Comparison of ENCODE assay signal across 8 mouse cellular contexts in the genomic region with DNA sequence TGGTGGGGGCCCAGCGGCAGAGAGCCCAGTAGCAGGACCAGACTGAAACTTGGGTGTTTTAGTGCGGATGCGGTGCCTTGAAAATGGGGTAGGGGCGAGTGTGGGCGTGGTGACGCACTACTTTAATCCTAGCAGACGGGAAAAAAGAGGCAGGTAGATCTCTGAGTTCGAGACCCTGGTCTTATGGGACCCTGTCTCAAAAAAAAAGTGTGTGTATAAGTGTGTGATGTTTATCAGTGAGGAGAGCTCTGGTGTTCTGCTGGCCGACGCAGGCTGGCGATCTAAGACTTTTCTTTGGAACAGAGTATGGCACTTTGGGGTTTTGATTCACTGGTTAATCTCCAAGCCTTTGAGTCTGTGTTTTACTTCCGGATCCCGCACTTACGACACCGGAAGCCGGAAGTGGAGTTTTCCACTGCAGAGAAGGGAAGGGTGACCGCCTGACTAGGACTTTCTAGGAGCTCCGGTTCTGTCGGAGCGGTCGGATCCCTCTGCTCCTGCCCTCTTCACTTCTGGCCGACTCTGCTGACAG. TPM values are rescaled to one million over a fixed set of nuclear protein-coding genes. Genes with fewer than 3 reads are reported as not detected.
DNase-seq lines count a peak whose midpoint lies in the region; ATAC-seq and TF ChIP-seq lines count a peak whose summit lies in the region.

No protein-coding gene starts in this region.

- 22% methylated on average over 22 of the region's 22 CpGs for WGBS in forebrain, embryonic 12.5 days
- 22% methylated on average over 22 of the region's 22 CpGs for WGBS in heart, postnatal 0 days
- 11% methylated on average over 22 of the region's 22 CpGs for WGBS in liver, embryonic 14.5 days (ENCODE audit: insufficient replicate concordance)
- 20% methylated on average over 22 of the region's 22 CpGs for WGBS in neural tube, embryonic 11.5 days
- WGBS in stomach, embryonic 16.5 days = 18% methylated on average over 22 of the region's 22 CpGs

- H3K9me3 ChIP-seq in forebrain, embryonic 12.5 days = no peaks in the 10 kb centered on the region
- H3K9me3 ChIP-seq in heart, postnatal 0 days (replicated peaks; ENCODE audit: control insufficient read depth, low read length) = no peaks in the 10 kb centered on the region
- H3K9me3 ChIP-seq in liver, embryonic 14.5 days (ENCODE audit: control insufficient read depth, low read length) = no peaks in the 10 kb centered on the region
- no peaks in the 10 kb centered on the region for H3K9me3 ChIP-seq in neural tube, embryonic 11.5 days (ENCODE audit: control insufficient read depth, low read length)
- H3K9me3 ChIP-seq in stomach, embryonic 16.5 days (replicated peaks; ENCODE audit: control insufficient read depth, low read length) = no peaks in the 10 kb centered on the region

- no peaks in the 10 kb centered on the region for H3K27me3 ChIP-seq in forebrain, embryonic 12.5 days
- no peaks in the 10 kb centered on the region for H3K27me3 ChIP-seq in heart, postnatal 0 days (ENCODE audit: control insufficient read depth, insufficient read depth, low read length)
- no peaks in the 10 kb centered on the region for H3K27me3 ChIP-seq in liver, embryonic 14.5 days (ENCODE audit: control insufficient read depth, insufficient read depth, low read length)
- H3K27me3 ChIP-seq in neural tube, embryonic 11.5 days (ENCODE audit: control insufficient read depth, insufficient read depth, low read length) = no peaks in the 10 kb centered on the region
- no peaks in the 10 kb centered on the region for H3K27me3 ChIP-seq in stomach, embryonic 16.5 days (ENCODE audit: control insufficient read depth, insufficient read depth, low read length)

- peak overlapping the region; percentile 54 for H3K9ac ChIP-seq in forebrain, embryonic 12.5 days
- peak overlapping the region; percentile 44 for H3K9ac ChIP-seq in heart, postnatal 0 days (replicated peaks; ENCODE audit: low read depth, low read length)
- peak overlapping the region; percentile 73 for H3K9ac ChIP-seq in liver, embryonic 14.5 days (replicated peaks)
- H3K9ac ChIP-seq in neural tube, embryonic 11.5 days (ENCODE audit: low read length) = peak overlapping the region; percentile 50
- peak overlapping the region; percentile 73 for H3K9ac ChIP-seq in stomach, embryonic 16.5 days (ENCODE audit: low read length)

- H3K4me3 ChIP-seq in forebrain, embryonic 12.5 days (replicated peaks) = peak overlapping the region; percentile 53
- peak overlapping the region; percentile 53 for H3K4me3 ChIP-seq in heart, postnatal 0 days (ENCODE audit: low read depth, low read length)
- peak overlapping the region; percentile 72 to 99 for H3K4me3 ChIP-seq in liver, embryonic 14.5 days (ENCODE audit: insufficient read depth in 1 of 2, low read depth in 2 of 2, low read length in 2 of 2)
- peak overlapping the region; percentile 56 for H3K4me3 ChIP-seq in neural tube, embryonic 11.5 days (ENCODE audit: low read depth, low read length)
- H3K4me3 ChIP-seq in stomach, embryonic 16.5 days (replicated peaks; ENCODE audit: low read length) = peak overlapping the region; percentile 59

- 0 out of 2 replicates have a peak, but pooled peaks have one; percentile 28 for TF ChIP-seq EP300 in heart, postnatal 0 days (IDR thresholded peaks at IDR 0.05; ENCODE audit: low read depth)
- TF ChIP-seq EP300 in liver, embryonic 14.5 days (IDR thresholded peaks at IDR 0.05; ENCODE audit: low read depth) = no peak

- H3K27ac ChIP-seq in forebrain, embryonic 12.5 days = peak overlapping the region; percentile 81
- H3K27ac ChIP-seq in heart, postnatal 0 days (ENCODE audit: low read depth) = peak overlapping the region; percentile 92
- H3K27ac ChIP-seq in liver, embryonic 14.5 days = peak overlapping the region; percentile 88
- H3K27ac ChIP-seq in neural tube, embryonic 11.5 days (ENCODE audit: low read depth, low read length) = peak overlapping the region; percentile 53
- peak overlapping the region; percentile 91 for H3K27ac ChIP-seq in stomach, embryonic 16.5 days (ENCODE audit: low read length)

- TF ChIP-seq CTCF in heart, postnatal 0 days (IDR thresholded peaks at IDR 0.05; ENCODE audit: low read depth) = no peak
- no peak for TF ChIP-seq CTCF in liver, embryonic 14.5 days (IDR thresholded peaks at IDR 0.05; ENCODE audit: low read depth)

- H3K4me1 ChIP-seq in forebrain, embryonic 12.5 days = peaks cover 4% of the 10 kb centered on the region; the same call in 1 of the 2 replicates
- 0 out of 2 replicates have a peak, but pooled peaks cover 4% of the 10 kb centered on the region for H3K4me1 ChIP-seq in heart, postnatal 0 days (ENCODE audit: control insufficient read depth, insufficient read depth)
- peaks cover 15 to 32% of the 10 kb centered on the region in 2 experiments for H3K4me1 ChIP-seq in liver, embryonic 14.5 days (replicated peaks; ENCODE audit: control insufficient read depth in 2 of 2, insufficient read depth in 2 of 2, low read length in 1 of 2)
- no peaks in the 10 kb centered on the region for H3K4me1 ChIP-seq in neural tube, embryonic 11.5 days (ENCODE audit: control insufficient read depth, insufficient read depth, low read length)
- H3K4me1 ChIP-seq in stomach, embryonic 16.5 days (ENCODE audit: control insufficient read depth, insufficient read depth, low read length) = 0 out of 2 replicates have a peak, but pooled peaks cover 4% of the 10 kb centered on the region

- peak; percentile 48 to 58 for DNase-seq in CD8-positive naive resting alpha-beta T cell, adult 2 months (ENCODE audit: low read depth in 2 of 2, low spot score in 2 of 2)
- DNase-seq in c-Kit-negative CD71-positive TER-119-positive erythroid progenitor cells, embryonic 14.5 days (ENCODE audit: low read depth, low spot score) = peak; percentile 63
- peak; percentile 73 for DNase-seq in heart, postnatal 0 days (ENCODE audit: low spot score)
- DNase-seq in kidney, postnatal 36 days = peak; percentile 82 to 83
- DNase-seq in liver, embryonic 14.5 days (ENCODE audit: low read depth in 3 of 3, low spot score in 3 of 3) = peak; percentile 71 to 77 (median 71)
- peak; percentile 77 for DNase-seq in neural tube, embryonic 11.5 days (ENCODE audit: low spot score)

- H3K4me2 ChIP-seq in forebrain, embryonic 12.5 days = peak overlapping the region; percentile 57
- H3K4me2 ChIP-seq in heart, postnatal 0 days (ENCODE audit: low read depth, low read length) = peak overlapping the region; percentile 72
- peak overlapping the region; percentile 83 for H3K4me2 ChIP-seq in liver, embryonic 14.5 days (ENCODE audit: low read depth)
- peak overlapping the region; percentile 36 for H3K4me2 ChIP-seq in neural tube, embryonic 11.5 days (ENCODE audit: low read depth)
- peak overlapping the region; percentile 61 for H3K4me2 ChIP-seq in stomach, embryonic 16.5 days (ENCODE audit: low read depth, low read length)

- ATAC-seq in forebrain, embryonic 12.5 days (ENCODE audit: low FRiP score) = peak; percentile 45
- peak; percentile 66 for ATAC-seq in heart, postnatal 0 days (ENCODE audit: insufficient read depth, low read depth)
- ATAC-seq in liver, embryonic 14.5 days (ENCODE audit: insufficient read depth) = peak; percentile 45; the same call in 1 of the 2 replicates
- ATAC-seq in neural tube, embryonic 11.5 days (ENCODE audit: insufficient read depth, low FRiP score, low TSS enrichment) = peak; percentile 67
- peak; percentile 44 for ATAC-seq in stomach, embryonic 16.5 days (ENCODE audit: insufficient read depth, low FRiP score)

- peaks cover 7% of the 10 kb centered on the region for H3K36me3 ChIP-seq in forebrain, embryonic 12.5 days (replicated peaks)
- peaks cover 8% of the 10 kb centered on the region for H3K36me3 ChIP-seq in heart, postnatal 0 days (replicated peaks; ENCODE audit: control insufficient read depth, insufficient read depth, low read length)
- H3K36me3 ChIP-seq in liver, embryonic 14.5 days (replicated peaks; ENCODE audit: control insufficient read depth, insufficient read depth, low read depth) = peaks cover 5% of the 10 kb centered on the region
- no peaks in the 10 kb centered on the region for H3K36me3 ChIP-seq in neural tube, embryonic 11.5 days (ENCODE audit: control insufficient read depth, insufficient read depth, low read length)
- no peaks in the 10 kb centered on the region for H3K36me3 ChIP-seq in stomach, embryonic 16.5 days (ENCODE audit: control insufficient read depth, insufficient read depth, low read length)

RNA-seq across cellular contexts. Expression of a gene that starts 0.4 kb away (rescaled TPM):
- polyA plus RNA-seq in forebrain, embryonic 12.5 days (2016; fragmentation: Nextera tagmentation; extraction: Ambion mirVana) = 51.0 and 51.6 TPM in 2 replicates
- total RNA-seq in heart, postnatal 0 days (2014; rRNA removed; ENCODE audit: low replicate concordance) = 11.0 and 13.8 TPM in 2 replicates
- polyA plus RNA-seq in heart, postnatal 0 days (2015; fragmentation: Nextera tagmentation; extraction: Ambion mirVana) = 8.0 and 8.5 TPM in 2 replicates
- polyA plus RNA-seq in liver, embryonic 14.5 days (2012; rRNA removed) = 26.3 and 28.7 TPM in 2 replicates
- 44.7 and 49.5 TPM in 2 replicates for polyA plus RNA-seq in liver, embryonic 14.5 days (2014; fragmentation: Nextera tagmentation; extraction: Ambion mirVana)
- polyA plus RNA-seq in neural tube, embryonic 11.5 days (2014; fragmentation: Nextera tagmentation; extraction: Ambion mirVana) = 59.4 and 60.7 TPM in 2 replicates
- 84.5 and 109 TPM in 2 replicates for polyA plus RNA-seq in stomach, embryonic 16.5 days (2015; fragmentation: Nextera tagmentation; extraction: Ambion mirVana)

RNA-seq across cellular contexts. Expression of a gene that starts 36.3 kb away (rescaled TPM):
- polyA plus RNA-seq in forebrain, embryonic 12.5 days (2016; fragmentation: Nextera tagmentation; extraction: Ambion mirVana) = 23.7 and 26.1 TPM in 2 replicates
- 27.0 and 34.7 TPM in 2 replicates for total RNA-seq in heart, postnatal 0 days (2014; rRNA removed; ENCODE audit: low replicate concordance)
- polyA plus RNA-seq in heart, postnatal 0 days (2015; fragmentation: Nextera tagmentation; extraction: Ambion mirVana) = 17.4 and 18.1 TPM in 2 replicates
- 6.9 and 13.2 TPM in 2 replicates for polyA plus RNA-seq in liver, embryonic 14.5 days (2012; rRNA removed)
- 18.5 and 23.0 TPM in 2 replicates for polyA plus RNA-seq in liver, embryonic 14.5 days (2014; fragmentation: Nextera tagmentation; extraction: Ambion mirVana)
- 24.4 and 27.7 TPM in 2 replicates for polyA plus RNA-seq in neural tube, embryonic 11.5 days (2014; fragmentation: Nextera tagmentation; extraction: Ambion mirVana)
- 22.8 and 24.4 TPM in 2 replicates for polyA plus RNA-seq in stomach, embryonic 16.5 days (2015; fragmentation: Nextera tagmentation; extraction: Ambion mirVana)

RNA-seq across cellular contexts. Expression of a gene that starts 36.3 kb away (rescaled TPM):
- 29.1 and 34.0 TPM in 2 replicates for polyA plus RNA-seq in forebrain, embryonic 12.5 days (2016; fragmentation: Nextera tagmentation; extraction: Ambion mirVana)
- total RNA-seq in heart, postnatal 0 days (2014; rRNA removed; ENCODE audit: low replicate concordance) = 32.7 and 41.1 TPM in 2 replicates
- 26.8 and 26.9 TPM in 2 replicates for polyA plus RNA-seq in heart, postnatal 0 days (2015; fragmentation: Nextera tagmentation; extraction: Ambion mirVana)
- 7.5 and 7.8 TPM in 2 replicates for polyA plus RNA-seq in liver, embryonic 14.5 days (2012; rRNA removed)
- 7.1 and 7.5 TPM in 2 replicates for polyA plus RNA-seq in liver, embryonic 14.5 days (2014; fragmentation: Nextera tagmentation; extraction: Ambion mirVana)
- polyA plus RNA-seq in neural tube, embryonic 11.5 days (2014; fragmentation: Nextera tagmentation; extraction: Ambion mirVana) = 27.8 and 30.8 TPM in 2 replicates
- polyA plus RNA-seq in stomach, embryonic 16.5 days (2015; fragmentation: Nextera tagmentation; extraction: Ambion mirVana) = 36.2 and 40.4 TPM in 2 replicates

RNA-seq across cellular contexts. Expression of a gene that starts 51.8 kb away (rescaled TPM):
- polyA plus RNA-seq in forebrain, embryonic 12.5 days (2016; fragmentation: Nextera tagmentation; extraction: Ambion mirVana) = not detected in 2 replicates
- total RNA-seq in heart, postnatal 0 days (2014; rRNA removed; ENCODE audit: low replicate concordance) = not detected in 2 replicates
- not detected in 2 replicates for polyA plus RNA-seq in heart, postnatal 0 days (2015; fragmentation: Nextera tagmentation; extraction: Ambion mirVana)
- not detected in 2 replicates for polyA plus RNA-seq in liver, embryonic 14.5 days (2012; rRNA removed)
- polyA plus RNA-seq in liver, embryonic 14.5 days (2014; fragmentation: Nextera tagmentation; extraction: Ambion mirVana) = not detected in 2 replicates
- polyA plus RNA-seq in neural tube, embryonic 11.5 days (2014; fragmentation: Nextera tagmentation; extraction: Ambion mirVana) = not detected in 2 replicates
- not detected in 2 replicates for polyA plus RNA-seq in stomach, embryonic 16.5 days (2015; fragmentation: Nextera tagmentation; extraction: Ambion mirVana)

RNA-seq across cellular contexts. Expression of a gene that starts 56.2 kb away (rescaled TPM):
- 8.3 and 8.8 TPM in 2 replicates for polyA plus RNA-seq in forebrain, embryonic 12.5 days (2016; fragmentation: Nextera tagmentation; extraction: Ambion mirVana)
- 9.1 and 17.2 TPM in 2 replicates for total RNA-seq in heart, postnatal 0 days (2014; rRNA removed; ENCODE audit: low replicate concordance)
- polyA plus RNA-seq in heart, postnatal 0 days (2015; fragmentation: Nextera tagmentation; extraction: Ambion mirVana) = 9.4 and 10.3 TPM in 2 replicates
- 4.5 and 5.1 TPM in 2 replicates for polyA plus RNA-seq in liver, embryonic 14.5 days (2012; rRNA removed)
- polyA plus RNA-seq in liver, embryonic 14.5 days (2014; fragmentation: Nextera tagmentation; extraction: Ambion mirVana) = 6.5 and 6.9 TPM in 2 replicates
- polyA plus RNA-seq in neural tube, embryonic 11.5 days (2014; fragmentation: Nextera tagmentation; extraction: Ambion mirVana) = 9.6 and 11.6 TPM in 2 replicates
- polyA plus RNA-seq in stomach, embryonic 16.5 days (2015; fragmentation: Nextera tagmentation; extraction: Ambion mirVana) = 18.6 and 21.4 TPM in 2 replicates

Comparison
In these comparisons a context has a peak if more than half of its experiments do, and no peak if none do; other contexts are left out.
1. Peak in every context shown above with its lines: DNase-seq, ATAC-seq, H3K4me3 ChIP-seq and H3K27ac ChIP-seq.